Mouse (Mus musculus): ENCODE measurements at regions not wholly inside any gene's neighbourhood (a gene's known extent, or its start where the extent isn't known, plus 50 kb on each side); places are given as distances from the start of the nearest gene placed in this dataset.

DNA sequence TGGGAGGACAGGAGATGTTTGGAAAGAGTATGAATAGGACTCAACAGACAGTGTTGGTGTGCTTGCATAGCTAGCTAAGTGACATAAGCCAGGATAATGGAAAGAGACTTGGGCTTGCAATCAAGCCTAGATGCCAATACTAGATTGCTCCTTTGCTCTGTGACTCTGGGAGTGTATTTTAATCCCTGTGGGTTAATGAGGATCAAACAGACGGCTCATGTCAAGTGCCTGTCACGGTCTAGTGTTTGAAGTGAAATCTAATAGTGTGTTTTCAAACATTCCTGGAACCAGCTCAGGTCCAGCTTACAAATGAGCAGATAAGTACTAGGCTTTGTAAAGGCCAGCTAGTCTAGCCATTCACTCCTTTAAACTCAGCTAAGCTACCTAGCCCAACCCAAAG, 64.1 kb upstream of the Ranbp3l start:
- no peak for DNase-seq (ENCODE audit: extremely low spot score, low read depth, low spot score)

DNA sequence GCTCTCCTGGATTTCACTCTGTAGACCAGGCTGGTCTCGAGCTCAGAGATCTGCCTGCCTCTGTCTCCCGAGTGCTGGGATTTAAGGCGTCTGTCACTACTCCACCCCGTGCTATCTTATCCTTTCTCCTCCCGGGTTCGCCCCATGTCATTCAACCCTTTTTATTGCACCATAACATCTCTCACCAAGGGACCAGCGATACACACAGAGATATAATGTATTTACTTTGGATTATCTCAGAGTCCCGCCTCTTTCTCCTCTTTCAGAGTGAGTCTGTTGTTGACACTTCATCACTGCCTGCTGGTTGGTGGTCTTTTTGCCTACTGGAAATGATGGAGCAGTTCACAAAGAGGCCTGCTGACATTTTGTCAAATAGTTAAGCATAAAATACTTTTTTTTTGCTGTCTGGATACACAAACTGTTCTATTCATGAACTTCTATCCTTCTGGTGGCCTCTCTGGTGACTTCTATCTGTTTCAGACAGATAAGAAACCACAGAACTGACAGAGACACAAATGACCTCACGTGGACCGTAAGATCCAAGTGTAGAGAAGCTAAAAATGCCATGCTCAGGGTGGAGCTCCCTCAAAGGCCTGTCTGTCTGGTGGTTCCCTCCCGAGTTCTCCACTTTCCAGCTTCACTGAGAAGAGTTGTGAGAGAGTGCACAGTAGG, 70.1 kb upstream of the Ranbp3l start:
- DNase-seq (ENCODE audit: extremely low spot score, low read depth, low spot score) = no peak

- no peak for DNase-seq (ENCODE audit: extremely low spot score, low read depth, low spot score)
These were observed 70.9 kb upstream of the Ranbp3l start for GRCm38 (mm10) chr15:8896856-8897255.

DNA sequence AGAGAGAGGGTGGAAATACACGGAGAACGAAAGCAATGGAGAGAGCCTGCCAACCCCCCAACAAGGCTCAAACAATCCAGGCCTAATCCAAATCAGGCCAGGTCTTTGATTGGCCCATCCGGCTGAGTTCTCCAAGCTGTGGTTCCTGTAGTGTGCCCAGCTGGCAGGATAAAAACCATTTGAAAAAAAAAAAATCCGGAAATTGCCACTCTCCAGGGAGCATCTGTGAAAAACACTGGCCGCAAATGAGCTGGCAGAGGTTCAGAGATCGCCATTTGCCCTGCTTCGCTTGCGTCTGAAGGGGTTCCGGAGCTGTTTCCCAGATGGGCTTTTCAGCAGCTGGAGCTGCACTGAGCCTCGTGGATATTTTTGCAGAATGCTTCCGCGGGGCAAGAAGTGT, 71.4 kb upstream of the Ranbp3l start:
- no peak for DNase-seq (ENCODE audit: extremely low spot score, low read depth, low spot score)

DNA sequence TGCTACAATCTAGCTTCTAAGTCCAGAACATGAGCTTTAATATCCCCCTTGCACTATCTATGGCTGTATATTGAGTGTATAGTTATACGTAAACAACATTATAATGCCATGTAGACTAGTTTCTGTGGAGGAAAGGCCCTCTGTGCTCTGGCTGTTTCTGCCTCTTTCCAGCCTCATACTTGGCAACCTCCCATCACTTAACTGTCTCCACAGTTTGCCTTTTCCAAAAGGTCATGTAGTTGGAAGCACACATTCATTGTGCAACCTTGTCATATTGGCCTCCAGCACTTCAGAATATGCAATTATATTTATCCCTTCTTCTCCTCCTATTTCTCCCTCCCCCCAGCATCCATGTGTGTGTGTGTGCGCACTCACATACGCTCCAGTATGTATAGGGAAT, 82.2 kb upstream of the Ranbp3l start:
- no peak for DNase-seq (ENCODE audit: extremely low spot score, low read depth, low spot score)

- peak; percentile 12 for DNase-seq (ENCODE audit: extremely low spot score, low read depth, low spot score)
These were observed 82.9 kb upstream of the Ranbp3l start for GRCm38 (mm10) chr15:8884608-8885467.

- no peak for DNase-seq (ENCODE audit: extremely low spot score, low read depth, low spot score)
These were observed 84.7 kb upstream of the Ranbp3l start for GRCm38 (mm10) chr15:8882880-8883539.

DNA sequence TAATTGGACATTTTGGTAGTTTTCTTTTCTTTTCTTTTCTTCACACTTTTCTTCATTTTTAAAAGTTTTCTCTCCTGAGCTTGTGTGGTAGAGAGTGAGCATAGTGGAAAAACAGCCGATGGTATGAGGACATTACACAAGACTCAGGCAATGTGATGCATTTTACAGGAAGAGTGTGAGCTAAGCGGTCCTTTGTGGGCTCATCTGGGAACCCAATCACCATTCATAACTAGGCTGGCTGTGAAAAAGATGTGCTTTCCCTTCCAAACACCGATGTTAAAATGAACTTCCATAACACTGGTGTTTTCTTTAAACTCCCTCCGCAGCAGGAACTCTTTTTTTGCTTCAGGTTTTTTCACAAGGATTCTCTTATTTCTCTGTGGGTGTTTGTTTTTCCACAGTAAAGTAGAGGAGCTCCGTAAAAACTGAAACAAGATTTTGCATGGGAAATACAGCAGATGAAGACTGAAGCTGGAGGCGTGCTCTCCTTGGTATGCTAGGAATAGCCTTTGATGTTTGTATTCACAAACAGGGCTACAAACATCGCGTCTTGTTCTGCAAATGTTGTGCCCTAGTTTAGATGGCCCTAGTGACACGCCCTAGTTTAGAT, 92.8 kb upstream of the Ranbp3l start:
- DNase-seq (ENCODE audit: extremely low spot score, low read depth, low spot score) = no peak

DNA sequence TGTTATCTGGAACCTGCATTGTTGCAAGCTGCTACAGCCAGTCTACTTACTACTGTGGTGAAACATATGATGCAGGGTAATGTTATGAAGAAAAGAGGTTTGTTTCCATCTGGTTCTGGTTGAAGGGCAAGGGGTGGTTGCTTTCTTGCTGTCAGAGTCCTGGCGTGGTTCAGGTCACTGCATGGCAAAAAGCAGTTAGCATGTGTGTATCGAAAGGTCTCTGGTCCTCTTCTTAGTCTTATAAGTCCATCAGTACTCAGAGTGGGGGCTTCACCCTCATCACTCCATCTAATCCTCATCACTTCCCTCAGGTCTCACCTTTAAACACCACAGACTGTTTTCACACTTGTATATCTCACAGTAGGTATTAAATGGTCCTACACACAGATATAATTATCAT, 99.7 kb upstream of the Ranbp3l start:
- no peak for DNase-seq (ENCODE audit: extremely low spot score, low read depth, low spot score)

- DNase-seq (ENCODE audit: extremely low spot score, low read depth, low spot score) = no peak
These were observed 100.4 kb upstream of the Ranbp3l start for GRCm38 (mm10) chr15:8867160-8867891.

GRCm38 (mm10) chr15:8865089-8865933, 102.4 kb upstream of the Ranbp3l start:
- no peak for DNase-seq (ENCODE audit: extremely low spot score, low read depth, low spot score)

- DNase-seq (ENCODE audit: extremely low spot score, low read depth, low spot score) = no peak
These were observed 111.2 kb upstream of the Ranbp3l start for GRCm38 (mm10) chr15:8856419-8857084.

DNA sequence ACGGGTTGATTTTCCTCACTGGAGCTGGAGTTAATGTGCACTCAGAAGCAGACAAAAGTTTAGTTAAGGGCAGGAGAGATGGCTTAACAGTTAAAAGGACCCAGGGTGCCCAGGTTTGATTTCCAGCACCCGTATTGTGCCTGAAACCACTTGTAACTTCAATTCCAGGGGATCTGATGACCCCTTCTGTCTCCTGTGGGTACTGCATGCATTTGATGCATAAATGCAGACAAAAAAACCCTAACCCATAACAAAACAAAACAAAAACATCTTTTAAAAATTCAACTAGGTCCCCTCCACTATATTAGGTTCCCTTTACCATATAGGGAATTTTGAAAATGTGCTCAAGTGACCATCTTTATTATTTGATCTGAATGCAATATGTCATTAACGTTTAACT, 112.2 kb upstream of the Ranbp3l start:
- DNase-seq (ENCODE audit: extremely low spot score, low read depth, low spot score) = no peak

DNA sequence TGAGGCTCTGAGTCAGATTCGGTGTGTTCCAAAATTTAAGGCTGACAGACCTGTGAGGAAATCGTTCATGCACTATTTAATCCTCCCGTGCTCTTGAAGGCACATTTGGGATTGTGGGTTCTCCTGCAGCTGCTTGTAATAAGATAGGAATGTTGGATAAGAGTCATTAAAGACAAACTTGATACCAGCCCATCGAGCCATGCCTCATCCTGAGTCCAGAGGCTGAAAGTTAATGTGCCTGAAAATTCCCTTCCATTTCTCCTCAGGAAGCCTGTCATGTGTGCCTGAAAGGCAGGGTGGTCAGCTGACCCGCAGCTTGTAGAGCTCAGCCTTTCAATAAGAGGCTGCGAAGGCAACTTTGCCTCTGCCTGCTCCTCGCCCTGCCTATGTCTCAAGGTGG, 113.4 kb upstream of the Ranbp3l start:
- DNase-seq (ENCODE audit: extremely low spot score, low read depth, low spot score) = no peak

DNA sequence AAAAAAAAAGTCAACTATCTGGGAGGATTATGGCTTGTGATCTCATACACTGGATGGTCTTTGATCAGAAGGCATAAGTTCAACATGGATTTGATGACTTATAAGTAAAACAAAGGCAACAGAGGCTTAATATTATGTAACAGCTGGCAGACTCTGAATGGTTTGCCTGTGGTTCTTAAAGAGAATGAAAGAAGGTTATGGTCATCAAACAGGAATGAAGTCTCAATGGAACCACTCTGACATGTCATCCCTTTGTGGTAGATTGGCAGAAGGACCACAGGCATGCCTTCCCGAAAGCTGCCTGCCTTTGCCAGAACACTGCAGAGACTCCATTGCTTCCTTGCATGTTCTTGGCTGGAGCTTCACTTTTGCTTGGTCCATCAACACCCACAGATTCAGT, 116.8 kb upstream of the Ranbp3l start:
- DNase-seq (ENCODE audit: extremely low spot score, low read depth, low spot score) = no peak

DNA sequence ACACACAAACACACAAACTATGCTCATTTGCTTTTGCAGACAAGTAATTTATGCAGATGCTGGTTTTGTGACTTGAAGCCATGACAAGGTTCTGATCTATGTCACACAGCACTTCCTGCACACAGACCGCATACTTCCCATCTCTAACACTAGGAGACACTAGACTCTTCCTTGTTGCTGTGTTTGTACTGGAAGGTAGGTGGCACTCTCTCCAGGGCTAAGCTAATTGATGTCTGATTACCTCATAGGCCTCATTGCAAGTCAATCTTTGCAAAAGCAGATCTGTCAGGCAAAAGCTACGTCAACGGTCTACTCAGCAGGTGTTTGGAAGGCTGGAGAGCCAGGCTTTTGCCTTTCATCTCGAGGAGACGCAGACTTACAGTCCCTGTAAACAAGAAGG, 118.3 kb upstream of the Ranbp3l start:
- DNase-seq (ENCODE audit: extremely low spot score, low read depth, low spot score) = no peak

GRCm38 (mm10) chr15:8842129-8842528, 125.6 kb upstream of the Ranbp3l start:
- no peak for DNase-seq (ENCODE audit: extremely low spot score, low read depth, low spot score)

- no peak for DNase-seq (ENCODE audit: extremely low spot score, low read depth, low spot score)
These were observed 128.3 kb upstream of the Ranbp3l start for GRCm38 (mm10) chr15:8839462-8839861.

- no peak for DNase-seq (ENCODE audit: extremely low spot score, low read depth, low spot score)
These were observed 123.6 kb upstream of the Slc1a3 start for GRCm38 (mm10) chr15:8834151-8834550.
